Mouse (Mus musculus) cerebellum, adult 2 months (tissue): ENCODE measurements around the gene Gbf1.

Experiments used
- CTCF ChIP-seq: fragments of 200-500 bp; IDR thresholded peaks from 2 replicates; pipeline ENCODE4 v1.5.1; 2011; ENCODE audit warnings: low read depth, mild to moderate bottlenecking, control low read depth, low read length, moderate library complexity, borderline replicate concordance; ENCODE audit not compliant: insufficient read depth
- POLR2A ChIP-seq: fragments of 200-500 bp; IDR thresholded peaks from 2 replicates; pipeline ENCODE4 v1.6.1; 2011; ENCODE audit warnings: low read length, control low read depth, borderline replicate concordance; ENCODE audit not compliant: insufficient read depth

GRCm38 (mm10) chr19:46240246-46240645, 87.9 kb downstream of the Gbf1 start:
- TF ChIP-seq CTCF, result no peak
- TF ChIP-seq POLR2A, result no peak
